Mouse (Mus musculus) kidney, adult 8-10 months (tissue): ENCODE data around the gene Wdr27.
"Not testable (repeated sequence)": the region's sequence is repeated elsewhere in the genome, so short reads cannot be mapped to it uniquely, and the experiment has no call there.

ENCODE experiments used
- DNase-seq, 2 experiments: peaks; one replicate each; pipeline ENCODE4 v3.0.0; 2022

Wdr27 gene

DNA sequence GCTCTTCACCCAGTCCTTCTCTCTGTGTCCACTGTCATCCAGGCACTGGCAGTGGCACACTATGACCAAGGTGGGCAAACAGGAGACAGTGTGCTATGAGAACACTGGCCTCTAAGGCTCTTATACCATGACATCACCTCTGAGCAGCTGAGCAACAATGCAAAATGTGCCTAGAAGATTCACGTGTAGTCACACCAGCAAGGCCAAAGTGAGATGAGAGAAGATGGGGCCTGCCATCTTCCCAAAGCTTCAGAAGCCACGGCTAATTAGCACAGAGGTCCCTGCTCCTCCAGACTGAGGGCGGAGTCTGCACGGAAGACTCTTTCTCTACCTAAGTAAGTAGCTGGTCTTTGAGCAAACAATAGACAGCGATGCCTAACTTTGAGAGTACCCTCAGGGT, 14.3 kb downstream of the Wdr27 start:
- DNase-seq = no peak

DNA sequence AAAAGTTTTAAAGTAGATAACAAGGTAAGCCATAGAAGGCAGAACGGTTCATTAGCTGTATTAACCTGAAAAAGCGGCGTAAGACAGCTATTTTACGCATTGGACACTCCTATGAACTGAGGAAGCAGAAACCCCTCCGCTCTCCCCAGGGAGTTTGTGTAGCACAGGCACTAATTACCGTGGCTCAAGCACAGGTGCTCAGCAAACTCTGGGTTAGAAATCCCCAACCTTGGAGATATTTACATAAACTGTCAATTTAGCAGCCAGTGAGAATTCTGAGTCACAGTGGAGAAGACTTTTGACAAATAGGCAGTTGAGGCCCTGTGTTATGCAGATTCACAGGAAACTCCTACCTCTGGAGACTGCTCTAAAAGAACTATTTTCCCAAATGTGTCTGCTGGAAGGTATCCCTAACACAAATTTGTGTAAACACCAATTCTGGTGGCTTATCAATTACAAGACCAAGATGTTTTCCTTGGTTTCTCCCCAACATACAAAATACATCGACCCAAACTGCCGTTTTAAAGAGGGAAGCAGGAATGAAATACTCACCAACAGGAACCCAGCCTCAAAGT, 15.2 kb downstream of the Wdr27 start:
- no peak for DNase-seq

DNA sequence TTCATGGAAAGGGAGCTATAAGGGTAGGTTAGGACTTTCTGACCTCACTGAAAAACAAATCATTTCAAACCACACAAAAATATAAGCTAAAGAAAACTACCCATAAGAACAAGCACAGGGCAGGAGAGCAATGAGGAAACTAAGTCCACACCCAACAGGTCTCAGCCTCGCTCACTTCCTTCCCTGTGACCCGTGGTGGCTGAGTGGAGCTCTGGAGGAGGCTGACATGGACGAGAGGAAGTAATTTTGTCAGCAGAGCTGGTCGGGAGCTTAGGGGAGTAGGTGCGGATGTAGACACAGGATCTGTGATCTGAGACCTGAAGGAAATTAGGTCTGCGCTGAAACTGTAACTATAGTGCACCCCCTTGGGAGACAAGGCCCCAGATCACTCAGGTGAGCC, 21.4 kb downstream of the Wdr27 start:
- DNase-seq = no peak

DNA sequence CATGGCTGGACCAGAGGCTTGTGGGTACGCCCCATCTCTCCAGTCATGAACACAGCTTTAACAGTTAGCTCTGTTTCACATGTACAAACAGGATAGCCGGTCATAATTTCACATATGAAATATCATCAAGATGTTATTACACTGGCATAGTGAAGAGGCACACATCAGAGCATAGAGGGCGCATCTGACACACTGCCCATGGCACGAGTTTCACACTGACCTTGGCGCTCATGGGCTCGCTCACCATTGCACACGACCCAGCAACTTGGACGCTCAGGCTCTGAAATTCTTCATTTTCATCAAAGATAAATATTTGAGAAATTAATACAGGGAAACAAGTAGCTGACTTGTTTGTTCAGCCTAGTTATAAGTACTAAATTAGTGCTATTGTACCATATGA, 25.1 kb downstream of the Wdr27 start:
- no peak for DNase-seq

DNA sequence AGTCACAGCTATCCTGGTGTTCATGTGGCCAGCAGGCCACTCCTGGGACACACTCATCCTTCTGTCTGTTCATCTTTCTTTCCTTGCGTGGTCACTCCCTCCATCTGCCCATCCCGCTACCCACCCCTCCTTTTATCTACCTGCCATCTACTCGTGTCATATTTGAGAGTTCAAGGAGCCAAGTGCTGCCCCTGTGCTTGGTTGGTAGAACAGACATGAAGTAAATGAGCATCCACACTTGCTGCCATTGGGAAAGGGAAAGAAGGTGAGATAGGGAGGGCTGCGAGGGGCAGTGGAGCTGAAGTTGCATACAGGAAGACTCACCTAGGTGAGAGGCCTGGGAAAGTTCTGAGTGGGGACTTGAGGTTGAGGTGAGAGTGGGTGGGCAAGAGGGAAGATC, 28.6 kb downstream of the Wdr27 start:
- DNase-seq = no peak

DNA sequence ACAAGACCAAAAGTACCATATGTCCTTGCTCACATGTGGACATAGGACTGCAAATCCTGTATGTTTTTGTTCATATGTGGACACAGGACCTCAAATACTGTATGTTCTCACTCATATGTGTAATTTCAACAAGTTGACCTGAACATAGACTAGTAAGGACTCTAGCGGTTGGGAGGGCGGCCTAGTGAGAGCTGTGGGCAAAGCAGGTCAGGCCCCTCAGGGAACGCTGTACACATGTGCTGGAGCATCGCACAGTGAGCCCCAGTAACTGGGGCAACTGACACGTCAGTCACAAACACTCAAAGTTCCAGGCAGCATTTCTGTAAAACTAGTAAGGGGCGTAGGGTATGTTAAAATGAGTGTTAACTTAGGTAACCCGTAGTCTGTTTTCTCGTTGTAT, 30.0 kb downstream of the Wdr27 start:
- DNase-seq = no peak

DNA sequence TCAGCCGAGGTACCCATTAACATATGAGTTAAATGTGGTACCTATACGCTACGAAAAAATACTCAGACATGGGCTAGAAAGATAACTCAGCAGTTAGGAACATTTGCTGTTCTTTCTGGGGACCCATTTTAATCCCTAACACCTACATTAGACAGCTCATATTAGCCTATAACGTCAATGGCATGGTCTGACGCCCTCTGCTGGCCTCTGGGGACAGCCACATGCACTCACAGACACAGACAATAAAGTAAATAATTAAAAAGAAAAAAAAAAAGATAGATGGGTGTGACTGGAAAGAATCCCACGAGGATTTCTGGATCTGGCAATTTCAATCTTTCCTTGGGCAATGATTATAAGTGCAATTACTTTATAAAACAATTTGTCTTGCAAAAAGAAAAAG, 30.5 kb downstream of the Wdr27 start:
- DNase-seq = no peak

DNA sequence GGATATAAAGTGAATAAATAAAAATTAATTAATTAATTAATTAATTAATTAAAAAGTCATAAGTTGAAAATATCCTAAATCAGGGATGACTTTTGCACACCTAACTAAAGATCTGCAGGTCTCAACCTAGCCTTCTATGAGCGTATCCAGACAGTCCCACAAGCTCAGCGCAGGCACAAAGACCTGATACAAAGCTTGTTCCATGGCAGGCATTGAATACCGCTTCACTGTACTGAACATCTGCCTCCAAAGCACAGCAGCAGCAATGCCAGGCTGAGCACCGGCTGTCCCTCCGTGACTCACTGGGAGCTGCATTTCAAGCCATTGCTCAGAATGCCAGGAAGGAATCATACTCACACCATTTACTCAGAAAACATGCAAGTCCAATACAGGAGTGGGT, 32.2 kb downstream of the Wdr27 start:
- DNase-seq = no peak

DNA sequence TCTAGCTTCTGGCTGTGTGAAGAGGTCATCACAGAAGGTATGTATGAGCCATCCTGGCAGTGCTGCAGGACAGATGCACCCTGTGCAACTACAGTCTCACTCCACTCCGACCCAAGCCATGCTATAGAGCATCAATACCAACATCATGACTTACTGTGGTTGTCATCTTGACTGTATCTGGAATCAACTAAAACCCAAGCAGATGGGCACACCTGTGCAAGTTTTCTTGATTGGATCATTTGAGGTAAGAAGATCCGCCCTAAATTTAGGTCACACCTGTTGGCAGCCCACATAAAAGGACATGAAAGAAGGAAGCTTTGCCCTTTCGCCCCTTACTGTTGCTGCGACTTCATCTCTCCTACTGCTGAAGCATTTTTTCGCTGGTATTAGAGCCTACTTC, 33.6 kb downstream of the Wdr27 start:
- DNase-seq = no peak

DNA sequence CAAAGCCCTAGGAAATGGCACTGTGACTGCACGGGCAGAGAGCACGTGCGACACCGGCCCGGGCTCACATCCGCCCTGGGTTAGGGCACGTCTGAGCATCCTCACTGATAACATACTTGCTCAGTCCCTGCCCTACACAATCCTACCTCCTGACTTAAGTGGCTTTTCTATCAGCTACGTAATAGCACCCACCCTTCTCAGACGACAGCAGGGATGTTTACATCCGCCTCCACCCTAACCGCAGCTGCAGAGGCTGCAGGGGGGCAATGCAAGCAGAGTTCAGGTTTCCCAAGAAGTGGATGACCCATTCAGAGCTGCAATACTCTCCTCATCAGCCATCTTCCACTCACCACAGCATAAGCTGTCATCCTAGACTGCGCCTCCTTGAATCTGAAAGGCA, 35.8 kb downstream of the Wdr27 start:
- DNase-seq = no peak

DNA sequence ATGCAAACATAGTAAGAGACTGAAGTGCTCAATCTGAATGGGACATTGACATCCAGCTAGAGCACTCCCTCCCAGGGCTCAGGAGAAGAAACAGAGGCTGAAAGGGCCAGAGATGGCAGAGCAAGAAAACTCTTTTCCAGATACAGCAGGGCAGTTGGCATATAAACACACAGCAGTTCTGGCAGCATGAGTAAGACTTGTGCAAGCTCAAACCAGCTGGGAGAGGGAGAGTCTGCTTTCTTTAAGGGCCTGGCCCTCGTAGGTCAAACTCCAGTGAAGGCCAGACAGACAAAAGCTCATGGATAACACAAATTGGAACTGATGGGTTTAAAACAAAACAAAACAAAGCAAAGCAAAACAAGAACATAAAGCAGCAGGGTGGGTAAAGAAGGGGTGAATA, 36.3 kb downstream of the Wdr27 start:
- DNase-seq = no peak

DNA sequence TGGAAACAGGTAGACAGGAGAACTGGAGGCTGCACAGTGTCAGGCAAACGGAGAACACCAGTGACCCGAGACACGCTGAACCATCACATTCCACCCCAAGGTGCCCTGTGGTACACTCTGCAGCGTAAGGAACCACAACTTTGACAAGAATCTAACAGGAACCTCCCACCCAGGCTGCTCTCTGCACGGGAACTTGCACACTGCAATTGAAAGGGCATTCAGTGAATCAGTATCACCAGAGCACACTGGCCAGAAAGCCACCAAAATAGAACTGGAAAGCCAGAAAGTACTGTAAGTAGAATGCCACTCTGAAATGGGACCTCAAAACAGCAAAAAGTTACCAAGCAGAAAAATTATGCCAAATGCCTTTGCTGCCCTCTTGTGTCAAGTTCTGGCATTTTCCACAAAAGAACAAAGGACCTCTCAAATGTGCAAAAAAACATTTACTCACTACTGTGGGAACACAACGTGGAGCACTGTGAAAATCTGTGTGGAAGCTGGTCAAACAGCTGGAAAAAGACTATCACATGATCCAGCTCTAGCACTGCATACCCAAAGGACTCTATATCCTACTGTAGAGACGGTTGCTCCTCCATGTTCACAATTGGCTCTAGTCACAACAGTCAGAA, 38.2 kb downstream of the Wdr27 start:
- peak; percentile 26 to 69 for DNase-seq

DNA sequence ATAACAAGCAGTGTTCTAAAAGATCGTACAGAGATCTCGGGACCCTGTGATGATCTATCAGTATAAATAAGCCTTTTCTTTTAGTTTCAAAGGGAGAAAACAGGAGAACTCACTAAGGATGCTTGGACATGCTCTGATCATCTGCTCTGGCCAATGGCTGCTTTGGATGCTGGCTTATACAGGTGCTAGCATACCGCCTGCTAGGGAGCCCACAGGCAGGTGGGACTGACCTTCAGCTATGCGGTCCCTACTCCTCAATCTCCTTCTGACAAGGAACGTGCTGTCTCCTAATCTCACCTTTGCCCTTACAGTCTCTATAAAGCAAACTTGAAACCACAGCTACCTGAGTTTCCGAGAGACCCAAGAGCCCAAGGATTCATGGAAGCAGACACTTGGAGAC, 38.8 kb downstream of the Wdr27 start:
- DNase-seq = no peak

DNA sequence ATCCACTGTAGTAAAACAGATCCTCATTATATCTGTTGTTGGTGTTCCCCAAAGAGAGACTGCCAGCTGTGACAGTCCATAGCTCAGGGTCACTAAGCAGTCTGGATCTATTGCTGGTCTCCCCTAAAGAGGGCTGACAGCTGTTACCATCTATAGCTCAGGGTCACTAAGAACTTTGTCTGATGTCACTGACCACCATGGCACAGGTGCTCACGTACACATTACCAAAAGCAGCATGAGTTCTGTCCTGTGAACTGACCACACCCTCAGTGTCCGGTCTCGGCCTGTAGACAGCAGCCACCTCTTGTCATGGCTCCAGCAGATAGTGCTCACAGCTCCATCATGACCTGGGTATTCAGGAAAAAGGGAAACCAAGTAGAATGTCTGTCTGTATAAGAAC, 39.7 kb downstream of the Wdr27 start:
- no peak for DNase-seq

DNA sequence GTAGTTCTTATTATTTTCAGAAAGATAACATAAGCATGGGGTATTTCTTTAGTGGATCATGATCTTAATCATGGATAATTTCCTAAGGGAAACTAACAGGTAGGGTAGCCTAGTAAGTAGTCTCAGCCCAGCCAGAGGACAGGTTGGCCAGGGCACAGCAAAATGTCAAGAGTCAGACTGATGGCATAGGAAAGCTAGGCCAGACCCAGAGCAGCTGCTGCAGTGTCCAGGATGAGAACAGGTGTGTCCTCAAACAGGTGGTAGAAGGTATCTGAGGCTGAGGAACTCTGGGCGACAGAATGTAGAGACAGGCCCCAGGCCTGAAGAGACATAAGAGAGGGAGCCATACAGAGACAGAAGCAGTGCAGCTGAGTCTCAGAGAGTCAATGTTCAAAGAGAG, 44.0 kb downstream of the Wdr27 start:
- no peak for DNase-seq

DNA sequence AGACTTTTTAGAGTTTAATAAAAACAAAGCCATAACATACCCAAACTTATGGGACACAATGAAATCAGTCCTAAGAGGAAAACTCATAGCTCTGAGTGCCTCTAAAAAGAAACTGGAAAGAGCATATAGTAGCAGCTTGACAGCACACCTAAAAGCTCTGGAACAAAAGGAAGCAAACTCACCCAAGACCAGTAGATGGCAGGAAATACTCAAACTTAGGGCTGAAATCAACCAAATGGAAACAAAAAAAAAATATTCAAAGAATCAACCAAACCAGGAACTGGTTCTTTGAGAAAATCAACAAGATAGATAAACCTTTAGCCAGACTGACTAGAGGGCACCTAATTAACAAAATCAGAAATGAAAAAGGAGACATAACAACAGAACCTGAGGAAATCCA, 47.9 kb downstream of the Wdr27 start:
- not testable (repeated sequence) for DNase-seq

DNA sequence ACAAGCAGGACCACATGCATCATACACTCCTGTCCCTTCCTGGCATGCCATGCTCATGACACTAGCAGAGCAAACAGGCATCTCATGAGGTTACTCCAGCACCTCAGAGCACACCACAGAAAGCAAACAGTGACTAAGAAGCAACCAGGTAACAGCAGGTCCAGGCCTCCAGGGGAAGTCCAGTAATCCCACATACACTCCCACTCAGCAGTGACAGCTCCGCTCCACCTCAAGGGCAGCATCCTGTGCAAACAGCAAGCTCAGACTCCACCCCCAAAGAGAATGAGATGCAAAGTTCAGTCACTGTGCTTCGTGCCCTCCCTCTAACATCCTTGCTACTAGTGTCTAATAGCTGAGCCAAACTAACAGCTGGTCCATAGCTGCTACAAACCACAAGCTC, 56.0 kb downstream of the Wdr27 start:
- DNase-seq = no peak

DNA sequence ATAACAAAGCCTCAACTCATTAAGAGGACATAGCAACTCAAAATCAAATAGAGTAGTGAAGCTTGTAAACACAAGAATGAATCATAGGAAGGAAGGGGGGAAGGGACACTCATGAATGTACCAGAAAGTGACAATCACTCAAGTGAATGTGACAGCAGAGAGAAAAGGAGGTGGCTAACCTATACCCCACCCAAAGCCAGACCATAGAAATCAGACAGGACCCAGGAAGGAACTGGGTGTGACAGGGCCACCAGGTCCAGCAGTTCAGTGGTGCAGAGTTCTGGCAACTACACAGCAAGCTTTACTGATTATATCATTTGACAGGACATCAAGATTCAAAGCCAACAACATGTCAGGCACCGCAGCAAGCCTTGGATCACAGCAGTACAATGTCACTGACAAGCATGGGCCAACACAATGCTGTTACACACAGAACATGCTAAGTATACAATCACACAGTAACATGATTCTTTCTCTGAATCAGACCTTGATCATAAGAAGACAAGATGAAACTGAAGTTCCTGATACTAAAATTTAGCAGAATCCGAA, 68.2 kb downstream of the Wdr27 start:
- no peak for DNase-seq

DNA sequence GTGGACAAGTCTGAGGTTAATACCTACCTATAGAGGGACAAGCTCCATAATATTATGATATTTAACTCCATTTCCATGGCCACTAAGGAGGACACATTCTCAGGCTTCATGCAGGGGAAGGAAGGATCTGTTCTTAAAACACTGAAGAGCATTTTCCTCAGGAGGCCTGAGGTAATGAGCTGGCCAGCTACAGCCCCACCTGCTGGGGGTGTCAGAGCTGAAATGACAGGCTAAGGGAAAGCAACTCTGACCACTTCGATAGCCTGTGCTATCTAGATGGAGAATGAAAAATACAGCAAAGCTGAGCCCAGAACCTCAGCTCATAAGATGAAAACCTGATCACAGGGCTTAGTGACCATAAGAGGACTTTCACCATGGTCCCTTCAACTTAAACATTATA, 82.7 kb downstream of the Wdr27 start:
- no peak for DNase-seq

DNA sequence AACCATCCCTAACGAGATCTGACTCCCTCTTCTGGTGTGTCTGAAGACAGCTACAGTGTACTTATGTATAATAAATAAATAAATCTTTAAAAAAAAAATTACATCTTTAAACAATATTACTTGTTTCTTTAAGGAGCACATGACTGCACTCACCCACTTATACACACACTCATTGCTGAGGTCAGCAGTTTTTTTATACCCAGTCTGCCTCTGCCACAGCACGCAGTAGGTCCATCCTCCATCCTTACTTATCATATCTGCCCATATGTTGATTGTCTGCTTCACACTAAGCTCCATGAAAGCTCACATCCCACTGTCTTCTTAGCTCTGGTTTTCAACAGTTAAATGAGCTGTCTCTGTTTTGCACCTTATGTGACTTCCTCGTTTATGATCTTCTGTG, 95.2 kb downstream of the Wdr27 start:
- no peak for DNase-seq

DNA sequence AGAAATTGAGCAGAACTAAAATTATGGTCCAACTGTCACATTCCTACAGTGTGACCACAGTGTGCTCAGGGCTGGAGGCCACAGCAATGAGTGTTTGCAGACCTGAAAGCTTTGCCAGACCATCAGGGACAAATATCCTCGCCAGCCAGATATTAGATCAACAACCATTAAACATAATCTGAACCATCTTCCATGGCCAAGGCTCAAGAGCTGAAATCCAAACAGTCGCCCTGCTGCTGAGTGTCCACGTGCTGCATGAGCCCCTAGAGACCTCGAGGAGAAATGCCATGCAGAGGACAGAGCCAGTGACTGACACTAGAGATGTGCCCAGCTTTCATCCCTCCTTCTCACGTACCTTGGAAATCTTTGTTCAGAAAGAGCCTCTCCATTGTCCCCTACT, 96.1 kb downstream of the Wdr27 start:
- DNase-seq = no peak

DNA sequence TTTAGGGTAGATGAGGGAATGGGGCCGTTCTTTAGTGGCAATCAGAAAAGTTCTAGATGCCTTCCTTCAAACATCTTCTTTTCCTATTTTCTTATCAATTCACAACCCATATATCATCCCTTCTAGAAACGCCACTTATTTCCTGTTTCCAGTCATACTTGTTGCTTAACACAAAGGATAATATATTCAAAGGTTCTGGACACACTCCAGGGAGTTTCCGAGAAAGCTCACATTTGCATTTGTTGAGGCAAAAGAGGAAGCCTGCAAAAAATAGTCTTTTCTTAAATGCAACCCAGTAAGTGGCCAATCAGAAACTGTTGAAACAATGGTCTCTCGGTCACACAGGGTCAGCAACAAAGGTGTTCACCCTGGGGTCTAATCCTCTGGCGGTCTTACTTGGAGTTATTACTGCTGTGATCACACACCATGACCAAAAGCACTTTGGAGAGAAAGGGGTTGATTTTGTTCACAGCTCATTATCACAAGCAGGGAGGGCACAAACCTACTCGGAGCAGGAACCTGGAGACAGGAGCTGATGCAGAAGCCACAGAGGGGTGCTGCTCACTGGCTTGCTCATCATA, 116.2 kb downstream of the Wdr27 start:
- peak; percentile 8 to 20 for DNase-seq

DNA sequence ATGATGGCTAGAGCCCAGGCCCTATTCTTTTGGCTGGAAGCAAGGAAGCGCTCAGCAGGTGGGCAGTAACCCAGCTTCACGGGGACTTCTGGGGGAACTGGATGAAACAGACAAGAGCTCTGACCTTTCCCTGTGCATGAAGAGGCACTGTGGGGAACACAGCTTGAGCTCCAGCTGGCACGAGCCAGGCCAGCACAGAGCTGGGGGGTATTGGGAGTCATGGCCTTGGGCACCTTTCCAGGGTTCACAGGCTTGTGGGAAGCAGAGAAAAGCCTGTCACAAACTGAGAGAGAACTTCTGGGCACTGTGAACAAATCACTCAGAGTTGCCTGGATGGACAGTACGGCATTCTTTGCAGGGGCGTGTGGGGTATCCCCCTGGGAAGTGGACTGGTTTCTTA, 118.0 kb downstream of the Wdr27 start:
- DNase-seq = no peak

DNA sequence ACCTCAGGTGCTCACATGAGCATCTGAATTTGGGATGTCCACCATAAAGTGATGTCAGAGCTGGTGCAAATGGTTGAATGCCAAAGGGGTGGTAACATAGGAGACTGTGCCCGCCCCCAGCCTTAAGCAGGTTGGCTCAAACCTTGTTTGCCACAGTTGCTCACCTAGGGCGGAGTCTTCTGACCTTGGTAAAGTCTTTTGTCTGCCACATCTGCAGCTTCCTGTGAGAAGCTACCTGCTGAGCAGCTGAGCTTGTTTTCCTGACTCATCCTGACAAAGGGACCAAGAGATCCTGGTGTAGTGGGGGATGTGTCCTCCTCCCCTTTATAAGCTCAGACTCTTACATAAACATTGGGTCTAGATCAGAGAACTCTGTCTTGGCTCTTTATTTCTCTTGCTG, 125.0 kb downstream of the Wdr27 start:
- no peak for DNase-seq

DNA sequence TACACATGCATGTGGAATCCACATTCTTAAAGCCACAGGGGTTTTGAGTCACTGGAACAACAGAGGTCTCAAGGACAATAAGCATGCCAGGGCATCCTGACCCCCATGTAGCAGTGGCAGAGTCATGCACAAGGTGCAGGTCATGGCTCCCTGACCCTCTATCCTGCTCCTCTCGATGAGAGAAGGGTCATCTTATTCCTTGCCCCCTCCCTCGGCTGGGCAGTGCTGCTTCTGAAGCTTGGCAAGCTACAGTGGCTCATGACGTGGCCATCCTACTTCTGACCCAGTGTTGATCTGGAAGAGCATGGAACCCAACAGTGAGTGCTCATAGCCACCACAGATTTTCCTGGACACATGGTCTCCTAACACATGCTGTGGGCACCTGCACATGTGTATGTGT, 126.9 kb downstream of the Wdr27 start:
- DNase-seq = no peak
